Mouse (Mus musculus) embryonic fibroblast, embryonic 13.5 days (primary cell): ENCODE data around the gene Gosr2.

Source experiments
- CTCF ChIP-seq: IDR thresholded peaks from 2 replicates; pipeline ENCODE4 v1.5.1; 2011; ENCODE audit warnings: mild to moderate bottlenecking, control low read depth, low read length, moderate library complexity, borderline replicate concordance; ENCODE audit not compliant: insufficient read depth
- POLR2A ChIP-seq: IDR thresholded peaks from 2 replicates; pipeline ENCODE4 v1.6.1; 2011; ENCODE audit warnings: low read depth, mild to moderate bottlenecking, control low read depth, low read length, moderate library complexity

GRCm38 (mm10) chr11:103733069-103733468 lies 35.4 kb upstream of the Gosr2 start:
- TF ChIP-seq POLR2A: no peak
- TF ChIP-seq CTCF: no peak
